Mouse (Mus musculus): ENCODE results near the gene Derl2. TPM values are rescaled to one million over a fixed set of nuclear protein-coding genes. Genes with fewer than 3 reads are reported as not detected.

Gene Derl2
- polyA plus RNA-seq, 1 experiment from 2014 or later: 52.6 TPM

DNA sequence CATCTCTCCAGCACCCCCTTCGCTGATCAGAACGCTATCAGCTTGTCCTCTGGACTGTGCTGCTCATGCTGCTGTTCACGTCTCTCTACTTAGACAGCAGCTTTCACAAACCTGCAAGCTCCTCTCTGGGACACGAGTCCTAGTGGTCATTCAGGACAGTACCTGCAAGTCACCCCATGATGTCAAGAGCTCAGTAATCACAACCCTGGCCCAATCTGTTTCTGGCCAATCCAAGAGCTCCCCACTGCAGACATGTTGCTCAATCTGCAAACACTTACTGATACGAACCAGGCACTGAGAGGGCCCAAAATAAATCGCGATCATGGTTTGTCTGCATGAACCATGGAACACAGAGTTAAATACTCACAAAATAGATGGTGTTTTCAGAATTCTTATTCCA is 6.9 kb downstream of the Derl2 start:
- Histone ChIP-seq H3K36me3 (peaks cover 62% of the 10 kb centered on the region), H3K9me3 (no peaks in the 10 kb centered on the region), H3K4me1 (peaks cover 6% of the 10 kb centered on the region), H3K4me3 (no peak overlapping the region), H3K27ac (no peak overlapping the region), H3K27me3 (no peaks in the 10 kb centered on the region), H3K4me2 (no peak overlapping the region), H3K9ac (no peak overlapping the region)
- 91% methylated on average over 7 of the region's 7 CpGs for WGBS
- ATAC-seq (ENCODE audit: borderline replicate concordance, extremely low read depth, low FRiP score, low TSS enrichment): no peak

DNA sequence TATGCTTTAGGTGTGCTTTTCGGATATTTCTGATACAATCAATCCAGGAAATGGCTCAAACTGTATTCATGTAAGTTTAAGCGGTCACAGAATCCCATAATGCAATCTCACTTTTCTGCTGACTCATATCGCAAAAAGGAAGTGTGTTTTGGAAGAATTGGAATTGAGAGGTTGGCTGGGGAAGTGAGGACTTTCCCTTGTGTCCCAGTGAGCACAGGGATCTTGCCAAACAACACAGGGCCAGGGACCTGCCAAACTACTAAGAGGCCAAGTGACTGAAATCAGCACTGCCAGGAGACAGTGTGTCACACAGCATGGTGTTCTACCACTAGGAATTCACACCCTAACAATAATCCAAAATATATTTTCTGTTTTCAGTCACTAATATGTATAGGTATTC is 11.3 kb downstream of the Derl2 start:
- no peak overlapping the region for H3K9ac ChIP-seq
- no peaks in the 10 kb centered on the region for H3K27me3 ChIP-seq
- H3K4me1 ChIP-seq: peaks cover 6% of the 10 kb centered on the region
- no peak overlapping the region for H3K4me3 ChIP-seq
- no peak overlapping the region for H3K4me2 ChIP-seq
- no peak overlapping the region for H3K27ac ChIP-seq
- peaks cover 52% of the 10 kb centered on the region for H3K36me3 ChIP-seq
- ATAC-seq (ENCODE audit: borderline replicate concordance, extremely low read depth, low FRiP score, low TSS enrichment): no peak
- no peaks in the 10 kb centered on the region for H3K9me3 ChIP-seq
- 83% methylated on average over 3 of the region's 3 CpGs for whole genome bisulfite sequencing

- Histone ChIP-seq H3K4me3 (no peak overlapping the region), H3K27me3 (no peaks in the 10 kb centered on the region), H3K36me3 (peaks cover 50% of the 10 kb centered on the region), H3K9me3 (no peaks in the 10 kb centered on the region), H3K4me1 (peaks cover 11% of the 10 kb centered on the region), H3K4me2 (no peak overlapping the region), H3K9ac (no peak overlapping the region), H3K27ac (no peak overlapping the region)
- WGBS: 71% methylated on average over 7 of the region's 7 CpGs
- no peak for ATAC-seq (ENCODE audit: borderline replicate concordance, extremely low read depth, low FRiP score, low TSS enrichment)
These were observed 11.8 kb downstream of the Derl2 start for GRCm38 (mm10) chr11:71007831-71008230.

- no peak overlapping the region for H3K4me2 ChIP-seq
- H3K9ac ChIP-seq: no peak overlapping the region
- no peak for ATAC-seq (ENCODE audit: borderline replicate concordance, extremely low read depth, low FRiP score, low TSS enrichment)
- peaks cover 44% of the 10 kb centered on the region for H3K36me3 ChIP-seq
- H3K4me3 ChIP-seq: no peak overlapping the region
- no peaks in the 10 kb centered on the region for H3K9me3 ChIP-seq
- H3K27me3 ChIP-seq: no peaks in the 10 kb centered on the region
- 92% methylated on average over 6 of the region's 6 CpGs for WGBS
- peaks cover 16% of the 10 kb centered on the region for H3K4me1 ChIP-seq
- H3K27ac ChIP-seq: no peak overlapping the region
These were observed 12.6 kb downstream of the Derl2 start for GRCm38 (mm10) chr11:71007026-71007425.

GRCm38 (mm10) chr11:71005046-71005445 is 14.6 kb downstream of the Derl2 start:
- Histone ChIP-seq H3K9ac (peak overlapping the region; percentile 25; the same call in 1 of the 2 replicates), H3K36me3 (peaks cover 32% of the 10 kb centered on the region), H3K27ac (0 out of 2 replicates have a peak overlapping the region, but pooled peaks have one; percentile 2), H3K4me2 (peak overlapping the region; percentile 50), H3K4me3 (peak overlapping the region; percentile 94), H3K9me3 (no peaks in the 10 kb centered on the region), H3K27me3 (no peaks in the 10 kb centered on the region), H3K4me1 (peaks cover 16% of the 10 kb centered on the region)
- whole genome bisulfite sequencing: 53% methylated on average over 5 of the region's 5 CpGs
- ATAC-seq (ENCODE audit: borderline replicate concordance, extremely low read depth, low FRiP score, low TSS enrichment): no peak

DNA sequence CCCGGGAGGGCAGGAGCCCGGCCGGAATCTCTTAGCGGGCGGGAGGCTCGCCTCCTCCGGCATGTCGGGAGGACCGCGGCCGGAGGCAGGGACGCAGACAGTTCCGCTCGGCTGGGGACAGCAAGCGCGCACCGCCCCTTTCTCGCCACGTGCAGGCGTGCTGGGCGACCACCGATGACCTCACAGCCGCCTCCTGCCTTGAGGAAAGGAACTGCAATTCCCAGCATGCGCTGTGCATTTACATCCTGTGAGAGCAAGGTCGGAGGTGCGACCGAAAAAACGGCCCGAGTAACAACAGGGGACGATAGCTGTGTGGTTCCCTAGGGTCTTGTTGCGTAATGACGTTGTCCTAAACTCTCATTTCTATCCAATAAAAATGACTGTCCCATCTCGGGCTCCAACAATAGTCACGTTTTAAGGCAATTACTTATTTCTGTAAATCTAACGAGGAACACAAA is 15.3 kb downstream of the Derl2 start, which contains the start of gene Dhx33:
Gene Dhx33 (minus strand): TSS at position 122 of the 458 bp plus-strand sequence.
- Histone ChIP-seq H3K36me3 (peaks cover 31% of the 10 kb centered on the region), H3K27ac (peak within 1 kb of the TSS; percentile 78), H3K4me1 (peaks cover 16% of the 10 kb centered on the region), H3K9ac (peak within 1 kb of the TSS; percentile 76), H3K27me3 (no peaks in the 10 kb centered on the region), H3K9me3 (no peaks in the 10 kb centered on the region), H3K4me2 (peak within 1 kb of the TSS; percentile 86), H3K4me3 (peak within 1 kb of the TSS; percentile 94)
- ATAC-seq (ENCODE audit: borderline replicate concordance, extremely low read depth, low FRiP score, low TSS enrichment): peak; percentile 99
- under 1% methylated on average over 35 of the region's 35 CpGs for WGBS

DNA sequence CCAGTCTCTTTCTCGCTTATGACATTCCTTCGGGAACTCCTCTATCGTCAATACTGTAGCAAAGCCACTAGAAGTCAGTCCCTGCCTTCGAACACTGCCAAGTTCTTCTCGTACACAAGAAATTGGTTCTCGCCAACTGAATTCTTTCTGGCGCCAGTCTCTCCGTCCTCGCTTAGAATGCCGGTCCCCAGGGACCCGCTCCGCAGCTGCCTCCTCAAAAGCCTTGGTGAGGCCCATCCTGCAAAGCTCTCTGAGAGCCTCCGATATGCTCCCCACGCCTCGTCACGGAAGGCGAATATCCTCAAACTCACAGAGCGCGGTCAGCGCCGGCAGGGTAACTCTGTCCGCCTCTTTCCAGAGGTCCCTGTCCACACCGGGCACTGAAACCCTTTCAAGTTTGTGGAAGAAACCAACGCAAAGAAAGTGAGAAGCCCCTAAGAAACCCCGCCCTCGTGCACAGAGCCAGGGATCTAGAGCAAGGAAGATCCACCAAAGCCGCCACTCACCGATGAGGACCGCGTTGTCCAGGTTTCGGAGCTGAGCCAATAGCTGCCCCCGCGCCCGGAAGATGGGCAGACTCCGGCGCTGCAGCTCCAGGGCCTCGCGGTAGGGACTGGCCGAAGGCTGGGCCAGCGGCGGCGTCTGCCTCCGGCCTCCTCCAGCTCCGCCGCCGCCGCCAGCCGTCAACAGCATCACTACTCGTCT is 15.9 kb downstream of the Derl2 start:
- Histone ChIP-seq H3K4me1 (peaks cover 16% of the 10 kb centered on the region), H3K9me3 (no peaks in the 10 kb centered on the region), H3K36me3 (peaks cover 32% of the 10 kb centered on the region), H3K27me3 (no peaks in the 10 kb centered on the region), H3K9ac (peak overlapping the region; percentile 76), H3K4me2 (peak overlapping the region; percentile 86), H3K4me3 (peak overlapping the region; percentile 94), H3K27ac (peak overlapping the region; percentile 78)
- whole genome bisulfite sequencing: under 1% methylated on average over 49 of the region's 49 CpGs
- ATAC-seq (ENCODE audit: borderline replicate concordance, extremely low read depth, low FRiP score, low TSS enrichment): peak; percentile 82

- H3K27ac ChIP-seq: no peak overlapping the region
- H3K36me3 ChIP-seq: peaks cover 39% of the 10 kb centered on the region
- no peak for ATAC-seq (ENCODE audit: borderline replicate concordance, extremely low read depth, low FRiP score, low TSS enrichment)
- H3K9ac ChIP-seq: no peak overlapping the region
- H3K9me3 ChIP-seq: no peaks in the 10 kb centered on the region
- WGBS: 84% methylated on average over 4 of the region's 4 CpGs
- no peak overlapping the region for H3K4me3 ChIP-seq
- no peak overlapping the region for H3K4me2 ChIP-seq
- peaks cover 16% of the 10 kb centered on the region for H3K4me1 ChIP-seq
- H3K27me3 ChIP-seq: no peaks in the 10 kb centered on the region
These were observed 18.5 kb downstream of the Derl2 start for GRCm38 (mm10) chr11:71001167-71001566.

DNA sequence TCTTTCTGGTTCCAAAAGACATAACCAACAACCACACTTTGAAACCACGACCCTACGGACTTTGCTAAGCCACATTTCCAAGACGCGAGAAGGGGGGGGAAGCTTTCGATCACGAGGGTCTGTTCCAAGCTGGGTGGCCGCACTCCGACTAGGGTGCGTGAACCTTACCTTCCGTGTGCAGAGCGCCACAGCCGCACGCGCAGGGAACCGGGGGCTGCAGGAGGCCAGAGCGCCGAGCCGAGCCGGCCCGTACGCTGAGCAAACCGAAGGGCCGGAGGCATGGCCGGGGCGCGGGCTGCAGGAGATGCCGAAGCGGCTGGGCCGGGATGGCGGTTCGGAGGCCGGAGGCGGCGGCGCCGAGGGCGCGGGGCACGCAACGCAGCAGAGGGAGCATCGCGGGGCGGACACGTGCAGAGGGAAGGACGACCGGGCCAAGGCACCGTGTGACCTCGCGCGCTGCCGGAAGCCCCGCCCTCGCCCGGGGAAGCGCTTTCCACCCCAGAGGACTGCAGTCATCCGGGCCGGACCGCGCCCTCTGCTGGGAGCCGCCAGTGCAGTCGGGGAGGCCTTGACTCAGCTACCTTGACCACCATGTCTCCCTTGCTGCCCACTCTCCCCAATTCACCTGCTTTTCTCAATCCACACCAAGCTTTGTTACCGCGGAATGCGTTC is 36.9 kb downstream of the Derl2 start, which contains the start of gene C1qbp:
Gene C1qbp (minus strand): TSS at position 470 of the 672 bp plus-strand sequence.
- WGBS: under 1% methylated on average over 50 of the region's 64 CpGs
- peak within 1 kb of the TSS; percentile 66 for H3K27ac ChIP-seq

GRCm38 (mm10) chr11:70982030-70982429 is 37.6 kb downstream of the Derl2 start:
- no peaks in the 10 kb centered on the region for H3K9me3 ChIP-seq
- no peaks in the 10 kb centered on the region for H3K27me3 ChIP-seq
- 5% methylated on average over 12 of the region's 12 CpGs for WGBS
- peaks cover 12% of the 10 kb centered on the region for H3K4me1 ChIP-seq
- H3K4me2 ChIP-seq: peak overlapping the region; percentile 64
- H3K36me3 ChIP-seq: peaks cover 63% of the 10 kb centered on the region
- no peak overlapping the region for H3K27ac ChIP-seq
- ATAC-seq (ENCODE audit: borderline replicate concordance, extremely low read depth, low FRiP score, low TSS enrichment): no peak
- peak overlapping the region; percentile 79 for H3K9ac ChIP-seq
- H3K4me3 ChIP-seq: peak overlapping the region; percentile 77

More for the DNA sequence above, 36.9 kb downstream of the Derl2 start, which contains the start of gene C1qbp:
- H3K9ac ChIP-seq: peak within 1 kb of the TSS; percentile 79
- peak; percentile 96 for ATAC-seq (ENCODE audit: borderline replicate concordance, extremely low read depth, low FRiP score, low TSS enrichment)
- peak within 1 kb of the TSS; percentile 77 for H3K4me3 ChIP-seq
- H3K27me3 ChIP-seq: no peaks in the 10 kb centered on the region
- no peaks in the 10 kb centered on the region for H3K9me3 ChIP-seq
- peaks cover 12% of the 10 kb centered on the region for H3K4me1 ChIP-seq
- peaks cover 63% of the 10 kb centered on the region for H3K36me3 ChIP-seq
- H3K4me2 ChIP-seq: peak within 1 kb of the TSS; percentile 64

- WGBS: 88% methylated on average over 14 of the region's 14 CpGs
- H3K4me3 ChIP-seq: no peak overlapping the region
- no peak overlapping the region for H3K9ac ChIP-seq
- peaks cover 64% of the 10 kb centered on the region for H3K36me3 ChIP-seq
- peaks cover 12% of the 10 kb centered on the region for H3K4me1 ChIP-seq
- no peak for ATAC-seq (ENCODE audit: borderline replicate concordance, extremely low read depth, low FRiP score, low TSS enrichment)
- H3K4me2 ChIP-seq: no peak overlapping the region; the same call in 1 of the 2 replicates
- H3K9me3 ChIP-seq: no peaks in the 10 kb centered on the region
- H3K27me3 ChIP-seq: no peaks in the 10 kb centered on the region
- no peak overlapping the region for H3K27ac ChIP-seq
These were observed 38.7 kb downstream of the Derl2 start for GRCm38 (mm10) chr11:70980751-70981510.

All from lung, embryonic 15.5 days (tissue).